Mouse (Mus musculus): ENCODE results near the gene Smad6.

DNA sequence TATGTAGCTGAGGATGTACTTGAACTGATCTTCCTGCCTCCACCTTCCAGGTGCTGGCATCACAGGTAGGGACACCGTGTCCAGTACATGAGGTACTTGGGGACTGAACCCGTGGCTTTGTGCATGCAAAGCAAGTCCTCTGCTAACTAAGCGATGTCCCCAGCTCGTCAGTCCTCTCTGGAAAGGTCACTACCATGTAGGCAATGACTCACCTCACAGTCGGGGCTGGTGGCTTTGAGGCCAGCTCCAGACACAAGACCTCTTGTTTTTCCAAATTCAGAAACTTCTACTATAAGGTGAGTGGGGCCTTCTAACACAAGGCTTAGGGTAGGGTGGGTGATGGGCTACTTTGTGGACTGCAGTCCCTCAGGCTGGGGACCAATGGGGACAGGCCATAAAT, 21.8 kb downstream of the Smad6 start:
- TF ChIP-seq CTCF (IDR thresholded peaks at IDR 0.05; ENCODE audit: low read depth, low read length) (no peak), POLR2A (IDR thresholded peaks at IDR 0.05; ENCODE audit: insufficient read depth, low read length) (no peak), EP300 (IDR thresholded peaks at IDR 0.05; ENCODE audit: insufficient read depth, low read depth, low read length) (no peak)
